Mouse (Mus musculus) liver, embryonic 14.5 days (tissue): ENCODE results near the gene Rex1bd.

ENCODE experiments used
- CTCF ChIP-seq: IDR thresholded peaks from 2 replicates; pipeline ENCODE4 v1.5.1; 2016; ENCODE audit warnings: antibody characterized with exemption, low read depth, control low read depth
- EP300 ChIP-seq: IDR thresholded peaks from 2 replicates; pipeline ENCODE4 v1.6.1; 2016; ENCODE audit warnings: antibody characterized with exemption, low read depth

- TF ChIP-seq EP300: no peak
- TF ChIP-seq CTCF: no peak
These were observed 11.4 kb downstream of the Rex1bd start for GRCm38 (mm10) chr8:70495001-70495770.
